Mouse (Mus musculus) CH12.LX (cell line): Measurements from ENCODE around the gene Bsn. TPM values are rescaled to one million over a fixed set of nuclear protein-coding genes. Genes with fewer than 3 reads are reported as not detected.
A peak's percentile ranks its signal among the peaks of the same experiment; 100 is the strongest.

Experiments
- DNase-seq: peaks from one replicate; pipeline ENCODE4 v3.0.0-alpha.2; 2013; ENCODE audit errors: extremely low read depth
- H3K27ac ChIP-seq: 2 replicates; pipeline ENCODE4 v1.5.1; 2012; ENCODE audit warnings: low read depth, mild to moderate bottlenecking, control low read depth, moderate library complexity; ENCODE audit not compliant: insufficient read depth
- H3K27me3 ChIP-seq: replicated peaks from 2 replicates; pipeline ENCODE3; 2012; ENCODE audit warnings: inconsistent platforms
- H3K36me3 ChIP-seq, 2 experiments: replicated peaks in 1 of 2; 2 replicates each; pipeline versions ENCODE3 to v1.6.1; 2012; ENCODE audit warnings: inconsistent platforms in 1 of 2, low read length in 1 of 2, mild to moderate bottlenecking in 1 of 2, mixed read lengths in 1 of 2, moderate library complexity in 1 of 2; ENCODE audit not compliant: control insufficient read depth in 1 of 2, insufficient read depth in 1 of 2
- H3K4me1 ChIP-seq, 2 experiments: 2 replicates each; pipeline ENCODE4 v1.6.1; 2012; ENCODE audit warnings: inconsistent platforms in 1 of 2, moderate library complexity in 1 of 2; ENCODE audit not compliant: insufficient read depth in 2 of 2, control insufficient read depth in 1 of 2
- H3K4me2 ChIP-seq: 2 replicates; pipeline ENCODE4 v1.6.1; 2012; ENCODE audit warnings: low read depth, mild to moderate bottlenecking, control low read depth; ENCODE audit not compliant: poor library complexity, insufficient read depth, severe bottlenecking
- H3K4me3 ChIP-seq, 3 experiments: fragments of 150-350 bp in 1 of 3; sonication (generic) in 1 of 3; replicated peaks in 1 of 3; 2 replicates each; pipeline versions ENCODE3 to v1.5.1; 2011 to 2012; ENCODE audit warnings: low read depth in 2 of 3, low read length in 2 of 3, mild to moderate bottlenecking in 2 of 3, moderate library complexity in 2 of 3, control low read depth in 1 of 3, improper control_type of control experiment in 1 of 3, inconsistent platforms in 1 of 3, mixed read lengths in 1 of 3; ENCODE audit not compliant: poor library complexity in 1 of 3
- H3K79me2 ChIP-seq: replicated peaks from 2 replicates; pipeline ENCODE4 v1.6.1; 2012; ENCODE audit warnings: mild to moderate bottlenecking, moderate library complexity; ENCODE audit not compliant: control insufficient read depth, poor library complexity, insufficient read depth, severe bottlenecking; ENCODE audit errors: extremely low read depth
- H3K9ac ChIP-seq: 2 replicates; pipeline ENCODE4 v1.6.1; 2012; ENCODE audit warnings: low read depth, mild to moderate bottlenecking, control low read depth, moderate library complexity; ENCODE audit not compliant: insufficient read depth
- H3K9me3 ChIP-seq: replicated peaks from 2 replicates; pipeline ENCODE3; 2012; ENCODE audit warnings: low read length, inconsistent platforms, mixed read lengths
- BHLHE40 ChIP-seq: IDR thresholded peaks from 2 replicates; pipeline ENCODE4 v1.6.1; 2011; ENCODE audit warnings: mild to moderate bottlenecking, low read depth, low read length, improper control_type of control experiment
- EP300 ChIP-seq: IDR thresholded peaks from 2 replicates; pipeline ENCODE4 v1.6.1; 2011; ENCODE audit warnings: low read length, improper control_type of control experiment
- JUN ChIP-seq: IDR thresholded peaks from 2 replicates; pipeline ENCODE4 v1.6.1; 2011; ENCODE audit warnings: low read depth, mild to moderate bottlenecking, low read length, improper control_type of control experiment, moderate library complexity; ENCODE audit not compliant: insufficient read depth
- JUND ChIP-seq: conservative IDR thresholded peaks from 2 replicates; pipeline ENCODE4 v1.6.1; 2011; ENCODE audit warnings: low read depth, low read length, improper control_type of control experiment
- MAFK ChIP-seq: IDR thresholded peaks from 2 replicates; pipeline ENCODE4 v1.6.1; 2011; ENCODE audit warnings: low read length, improper control_type of control experiment; ENCODE audit not compliant: insufficient replicate concordance
- MAZ ChIP-seq: IDR thresholded peaks from 2 replicates; pipeline ENCODE4 v1.6.1; 2012; ENCODE audit warnings: low read depth, mild to moderate bottlenecking, inconsistent platforms, low read length, improper control_type of control experiment, moderate library complexity
- MEF2A ChIP-seq: IDR thresholded peaks from 2 replicates; pipeline ENCODE4 v1.6.1; 2014; ENCODE audit warnings: low read depth, mild to moderate bottlenecking, inconsistent platforms, low read length, improper control_type of control experiment, borderline replicate concordance
- NELFE ChIP-seq: IDR thresholded peaks from 2 replicates; pipeline ENCODE4 v1.6.1; 2011; ENCODE audit warnings: low read depth, low read length, improper control_type of control experiment
- NRF1 ChIP-seq: IDR thresholded peaks from 2 replicates; pipeline ENCODE4 v1.6.1; 2014; ENCODE audit warnings: low read depth, mild to moderate bottlenecking, inconsistent platforms, low read length, improper control_type of control experiment, moderate library complexity
- PAX5 ChIP-seq: IDR thresholded peaks from 2 replicates; pipeline ENCODE4 v1.6.1; 2012; ENCODE audit warnings: low read length, inconsistent platforms, mixed read lengths
- POLR2A ChIP-seq: IDR thresholded peaks from 2 replicates; pipeline ENCODE4 v1.6.1; 2011; ENCODE audit warnings: low read depth, mild to moderate bottlenecking, improper control_type of control experiment, low read length
- SIN3A ChIP-seq: IDR thresholded peaks from 2 replicates; pipeline ENCODE4 v1.6.1; 2012; ENCODE audit warnings: low read length, improper control_type of control experiment, inconsistent platforms
- TBP ChIP-seq: conservative IDR thresholded peaks from 2 replicates; pipeline ENCODE4 v1.6.1; 2011; ENCODE audit warnings: low read depth, low read length, improper control_type of control experiment
- USF1 ChIP-seq: IDR thresholded peaks from 2 replicates; pipeline ENCODE4 v1.6.1; 2014; ENCODE audit warnings: low read depth, mild to moderate bottlenecking, inconsistent platforms, low read length, improper control_type of control experiment
- ZC3H11A ChIP-seq: IDR thresholded peaks from 2 replicates; pipeline ENCODE4 v1.6.1; 2012; ENCODE audit warnings: low read depth, mild to moderate bottlenecking, inconsistent platforms, low read length, improper control_type of control experiment
- ZKSCAN1 ChIP-seq: IDR thresholded peaks from 2 replicates; pipeline ENCODE4 v1.6.1; 2012; ENCODE audit warnings: low read depth, inconsistent platforms, low read length, improper control_type of control experiment, borderline replicate concordance
- dilution Hi-C: fragments of 300-500 bp; cut with MboI; formaldehyde crosslinking; loops from 2 replicates; pipeline ENCODE4 v1.14.3; 2020; ENCODE audit warnings: low sequenced_read_pairs; ENCODE audit not compliant: extremely low pct_unique_long_range_greater_than_20kb, extremely low pct_ligation_motif_present
- in situ Hi-C: fragments of 300-500 bp; cut with MboI; formaldehyde crosslinking; loops from 3 replicates; pipeline ENCODE4 v1.14.3; 2019; ENCODE audit warnings: low sequenced_read_pairs, low pct_ligation_motif_present, low pct_unique_long_range_greater_than_20kb, mixed read lengths
- polyA plus RNA-seq: library from polyadenylated mRNA; unstranded; fragments of >175 nt; gene quantifications from 2 replicates; pipeline ENCODE4 v1.2.1, GENCODE M21; 2012; ENCODE audit warnings: low read depth; ENCODE audit not compliant: insufficient read length
- total RNA-seq, 2 experiments: library from RNA; depleted of rRNA; stranded (reverse); fragments of 300-350 nt in 1 of 2; fragments of >200 nt in 1 of 2; gene quantifications; 2 replicates each; pipeline ENCODE4 v1.2.3; 2012 to 2014

The Bsn gene
- 3.6 and 5.6 TPM in 2 replicates for total RNA-seq (2012; rRNA removed)
- total RNA-seq (2014; rRNA removed), result 4.0 and 4.4 TPM in 2 replicates
- polyA plus RNA-seq, result 6.6 and 7.8 TPM in 2 replicates

DNA sequence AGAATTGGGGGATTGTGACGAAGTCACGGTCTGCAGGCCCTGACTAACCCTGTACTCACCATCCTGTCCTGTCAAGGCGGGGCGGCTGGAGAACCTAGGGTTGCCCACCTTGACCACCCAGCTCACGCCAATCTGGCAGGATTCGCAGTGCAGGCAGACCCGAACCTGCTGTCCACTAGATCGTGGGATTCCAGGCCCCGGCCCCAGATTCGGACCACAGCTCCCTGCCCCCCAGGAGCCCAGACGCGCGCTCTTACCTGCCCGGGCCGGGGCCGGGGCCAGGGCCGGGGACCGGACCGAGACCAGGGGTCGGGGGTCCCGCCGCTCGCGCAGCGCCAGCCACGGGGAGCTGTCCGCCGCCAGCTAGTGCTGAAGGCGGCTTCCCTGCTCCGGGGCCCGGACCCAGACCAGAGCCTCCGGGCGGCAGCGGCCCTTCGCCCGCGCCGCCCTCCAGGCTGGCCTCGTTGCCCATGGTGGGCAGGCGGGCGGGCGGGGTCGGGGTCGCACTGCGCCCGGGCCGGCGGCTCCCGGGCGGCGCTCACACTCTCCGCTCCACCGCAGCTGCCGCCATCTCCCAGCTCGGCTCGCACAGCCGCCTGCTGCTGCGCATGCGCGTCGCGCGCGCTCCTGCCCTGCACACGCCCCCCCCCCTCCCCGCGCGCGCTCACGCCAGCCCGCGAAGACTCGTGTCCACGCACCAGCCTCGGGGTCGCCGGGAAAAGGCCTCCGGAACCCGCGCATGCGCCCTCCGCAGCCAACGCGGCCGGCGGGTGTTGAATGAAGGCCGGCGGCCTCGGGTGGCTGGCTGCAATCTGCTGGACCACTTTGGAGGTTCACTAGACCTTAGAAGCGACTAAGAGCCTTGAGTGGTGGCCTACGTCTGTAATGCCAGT lies at the start of gene Bsn:
TSS of gene Bsn (minus strand) at position 598 of the 893 bp plus-strand sequence.
- Histone ChIP-seq H3K9me3 (no peaks in the 10 kb centered on the region), H3K9ac (no peak within 1 kb of the TSS), H3K27ac (no peak within 1 kb of the TSS), H3K4me3 (peak within 1 kb of the TSS in 1 of 3 experiments; percentile 56), H3K4me1 (peaks cover 16 to 20% of the 10 kb centered on the region in 2 experiments), H3K79me2 (no peaks in the 10 kb centered on the region), H3K36me3 (no peaks in the 10 kb centered on the region)
- no peak for DNase-seq
- TF ChIP-seq SIN3A (no peak), PAX5 (no peak), NRF1 (peak; percentile 83)
- TF ChIP-seq, all 38 proteins: peak for 1
- H3K4me2 ChIP-seq, result peak within 1 kb of the TSS; percentile 71
- in situ Hi-C loops (no loop called here), dilution Hi-C loops (no loop called here)
- H3K27me3 ChIP-seq, result peaks cover 30% of the 10 kb centered on the region

DNA sequence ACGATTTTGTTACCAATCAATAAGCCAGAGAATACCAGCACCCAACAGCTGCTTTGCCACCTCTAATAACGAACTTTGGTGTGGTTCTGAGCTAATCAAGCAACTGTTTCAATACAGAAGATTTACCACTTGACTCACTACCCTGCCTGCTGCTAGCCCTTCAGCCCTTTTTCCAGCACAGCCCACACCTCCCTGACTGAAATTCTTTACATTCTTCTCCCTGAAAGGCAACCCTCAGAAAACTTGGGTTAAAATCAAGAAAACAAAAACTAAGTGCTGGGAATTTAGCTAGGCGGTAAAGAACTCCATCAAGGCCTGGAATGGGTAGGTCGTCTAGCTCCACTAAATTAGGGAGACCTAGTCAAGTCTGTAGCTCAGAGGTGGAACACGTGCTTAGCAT lies 49.8 kb upstream of the Bsn start:
- DNase-seq, result no peak
- in situ Hi-C loops, result no loop called here
- TF ChIP-seq JUND, result no peak
- TF ChIP-seq NELFE, result no peak
- no peak for TF ChIP-seq ZC3H11A
- TF ChIP-seq TBP, result no peak
- no peak for TF ChIP-seq EP300
- TF ChIP-seq, all 38 proteins: peak for 0
- Histone ChIP-seq H3K9ac (no peak overlapping the region), H3K27me3 (no peaks in the 10 kb centered on the region), H3K4me2 (no peak overlapping the region), H3K9me3 (no peaks in the 10 kb centered on the region), H3K4me3 (no peak overlapping the region), H3K4me1 (no peaks in the 10 kb centered on the region), H3K79me2 (no peaks in the 10 kb centered on the region), H3K27ac (no peak overlapping the region), H3K36me3 (no peaks in the 10 kb centered on the region)
- dilution Hi-C loops, result no loop called here

DNA sequence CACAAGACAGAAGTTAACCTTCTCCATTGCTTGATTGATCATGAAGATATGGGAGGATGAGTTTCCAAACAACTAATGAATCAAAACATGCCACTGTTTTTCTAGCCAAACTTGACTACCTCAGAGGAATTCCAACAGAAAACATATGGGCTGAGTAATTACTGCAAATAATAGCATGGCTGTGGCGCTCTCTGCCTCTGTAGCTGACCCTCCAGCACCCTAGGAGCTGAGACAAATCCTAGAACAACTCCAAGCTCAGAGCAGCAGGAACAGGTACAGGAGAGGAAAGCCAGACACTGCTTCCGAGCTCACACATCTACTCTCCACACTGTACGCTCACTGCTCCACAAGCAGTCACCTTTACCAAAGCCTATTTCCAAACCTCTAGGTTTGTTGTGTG lies 48.6 kb upstream of the Bsn start:
- dilution Hi-C loops, result no loop called here
- Histone ChIP-seq H3K27me3 (no peaks in the 10 kb centered on the region), H3K36me3 (peaks cover 0 to 1% of the 10 kb centered on the region in 2 experiments), H3K4me3 (no peak overlapping the region), H3K4me2 (no peak overlapping the region), H3K27ac (no peak overlapping the region), H3K9me3 (no peaks in the 10 kb centered on the region), H3K79me2 (no peaks in the 10 kb centered on the region), H3K9ac (no peak overlapping the region), H3K4me1 (no peaks in the 10 kb centered on the region)
- TF ChIP-seq MAZ (no peak), MAFK (no peak), JUN (no peak), USF1 (no peak), ZKSCAN1 (no peak), SIN3A (no peak), MEF2A (no peak), POLR2A (no peak), NELFE (no peak), BHLHE40 (no peak)
- in situ Hi-C loops, result no loop called here
- DNase-seq, result no peak
